In genomic region chr14:46305267-46305666, GRCm38 (mm10) we compare ENCODE assay signal across 17 mouse cellular contexts.
DNase-seq lines count a peak whose midpoint lies in the region; ATAC-seq and TF ChIP-seq lines count a peak whose summit lies in the region.
"Had no signal": no experiment of that assay in that cellular context is flagged by ENCODE, and none has a peak within 500 bp of the region (broad histone marks: within the 10 kb centered on the region; RNA-seq: fewer than 3 reads in every experiment).

No protein-coding gene starts in this region.

- TF ChIP-seq EP300 in lung, postnatal 0 days (IDR thresholded peaks at IDR 0.05) = no peak

- H3K4me1 ChIP-seq in lung, postnatal 0 days (ENCODE audit: insufficient read depth, low read depth, low read length) = no peaks in the 10 kb centered on the region
- H3K4me1 ChIP-seq: liver, embryonic 13.5 days; megakaryocyte, embryonic 14.5 days had no signal

- no peak for TF ChIP-seq CTCF in gastrocnemius, adult 2 months (IDR thresholded peaks at IDR 0.05)
- no peak for TF ChIP-seq CTCF in lung, postnatal 0 days (IDR thresholded peaks at IDR 0.05)
- no peak for TF ChIP-seq CTCF in brain, embryonic 14.5 days (IDR thresholded peaks at IDR 0.05; ENCODE audit: borderline replicate concordance, extremely low read depth, insufficient read depth, insufficient read length)

- H3K9me3 ChIP-seq in lung, postnatal 0 days (ENCODE audit: low read length) = no peaks in the 10 kb centered on the region
- H3K9me3 ChIP-seq: liver, embryonic 13.5 days had no signal

- H3K27me3 ChIP-seq in lung, postnatal 0 days (replicated peaks; ENCODE audit: insufficient read depth, low read length) = no peaks in the 10 kb centered on the region
- H3K27me3 ChIP-seq: liver, embryonic 13.5 days; megakaryocyte, embryonic 14.5 days; Patski had no signal

- no peaks in the 10 kb centered on the region for H3K36me3 ChIP-seq in lung, postnatal 0 days (ENCODE audit: insufficient read depth, low read length)
- H3K36me3 ChIP-seq: liver, embryonic 13.5 days had no signal

- no peak overlapping the region for H3K4me3 ChIP-seq in gastrocnemius, adult 2 months
- H3K4me3 ChIP-seq in lung, postnatal 0 days (ENCODE audit: low read depth, low read length) = no peak overlapping the region
- H3K4me3 ChIP-seq: layer of hippocampus, adult 2 months; liver, embryonic 13.5 days; megakaryocyte, embryonic 14.5 days had no signal

- intact Hi-C loops in gastrocnemius, adult 2 months (cut with DNase I) = no loop called here

- 0 out of 2 replicates have a peak overlapping the region, but pooled peaks have one; percentile 31 for H3K27ac ChIP-seq in gastrocnemius, adult 2 months
- no peak overlapping the region for H3K27ac ChIP-seq in lung, postnatal 0 days (ENCODE audit: low read length)
- H3K27ac ChIP-seq: hindbrain, embryonic 14.5 days; layer of hippocampus, adult 2 months; liver, embryonic 13.5 days had no signal

- 41% methylated on average over 4 of the region's 4 CpGs for WGBS in lung, postnatal 0 days

- TF ChIP-seq POLR2A in brain, embryonic 14.5 days (IDR thresholded peaks at IDR 0.05; ENCODE audit: borderline replicate concordance, extremely low read depth, insufficient read depth, insufficient read length, poor library complexity, severe bottlenecking) = no peak

- ATAC-seq in lung, postnatal 0 days = peak; percentile 52
- ATAC-seq: intestine, embryonic 16.5 days; midbrain, embryonic 16.5 days; Patski had no signal

- DNase-seq in gastrocnemius, adult 2 months = no peak
- DNase-seq in gastrocnemius, adult 8-10 months (ENCODE audit: low spot score in 2 of 2) = no peak
- DNase-seq in kidney, postnatal 14 days = peak; percentile 13
- no peak for DNase-seq in kidney, adult 11 months
- peak; percentile 8 for DNase-seq in lung, postnatal 0 days (ENCODE audit: low spot score)
- DNase-seq in lung, postnatal 36 days = no peak
- DNase-seq in brain, embryonic 14.5 days (ENCODE audit: low read depth) = peak; percentile 5
- DNase-seq in cerebellum, postnatal 25 days = no peak
- DNase-seq: cerebellum, postnatal 14 days; liver, embryonic 13.5 days; thymus, adult 2 months had no signal

- no peak overlapping the region for H3K4me2 ChIP-seq in lung, postnatal 0 days (replicated peaks; ENCODE audit: low read depth, low read length)
- H3K4me2 ChIP-seq: hindbrain, embryonic 14.5 days; liver, embryonic 13.5 days had no signal

- H3K9ac ChIP-seq in lung, postnatal 0 days (replicated peaks; ENCODE audit: low read depth) = no peak overlapping the region
- H3K9ac ChIP-seq: hindbrain, embryonic 14.5 days; liver, embryonic 13.5 days had no signal

Comparison
In these comparisons a context has a peak if more than half of its experiments do, and no peak if none do; other contexts are left out.
1. DNase-seq: peak in kidney, postnatal 14 days (single experiment), lung, postnatal 0 days (single experiment) and brain, embryonic 14.5 days (single experiment); none in gastrocnemius, adult 2 months (single experiment), gastrocnemius, adult 8-10 months (0 of 2), kidney, adult 11 months (single experiment), lung, postnatal 36 days (single experiment) and cerebellum, postnatal 25 days (0 of 2).